Mouse (Mus musculus): ENCODE results near the gene Sumo1. TPM values are rescaled to one million over a fixed set of nuclear protein-coding genes. Genes with fewer than 3 reads are reported as not detected.

The Sumo1 gene
- polyA plus RNA-seq, 1 experiment, result 2.2 TPM

GRCm38 (mm10) chr1:59684819-59685755 lies 14.5 kb upstream of the Sumo1 start, which contains the start of gene Nop58:
TSS of gene Nop58 (plus strand) at chr1:59684971.
- H3K27ac ChIP-seq (ENCODE audit: insufficient read depth, low read depth, low read length), result peak within 1 kb of the TSS; percentile 64
- no peaks in the 10 kb centered on the region for H3K27me3 ChIP-seq (ENCODE audit: control insufficient read depth, insufficient read depth, low read length)
- peaks cover 3% of the 10 kb centered on the region for H3K36me3 ChIP-seq (ENCODE audit: control insufficient read depth, insufficient read depth, low read length)
- H3K4me3 ChIP-seq (ENCODE audit: low read depth, low read length), result peak within 1 kb of the TSS; percentile 90
- TF ChIP-seq POLR2A (IDR thresholded peaks at IDR 0.05; ENCODE audit: low read depth, low read length), result peak; percentile 75
- no peak for TF ChIP-seq CTCF (IDR thresholded peaks at IDR 0.05; ENCODE audit: extremely low read depth, insufficient read length, insufficient replicate concordance, low read depth, low read length)
- WGBS, result under 1% methylated on average over 49 of the region's 49 CpGs
- peaks cover 2% of the 10 kb centered on the region; the same call in 1 of the 2 replicates for H3K4me1 ChIP-seq (ENCODE audit: control insufficient read depth, insufficient read depth, insufficient read length, low read length)

DNA sequence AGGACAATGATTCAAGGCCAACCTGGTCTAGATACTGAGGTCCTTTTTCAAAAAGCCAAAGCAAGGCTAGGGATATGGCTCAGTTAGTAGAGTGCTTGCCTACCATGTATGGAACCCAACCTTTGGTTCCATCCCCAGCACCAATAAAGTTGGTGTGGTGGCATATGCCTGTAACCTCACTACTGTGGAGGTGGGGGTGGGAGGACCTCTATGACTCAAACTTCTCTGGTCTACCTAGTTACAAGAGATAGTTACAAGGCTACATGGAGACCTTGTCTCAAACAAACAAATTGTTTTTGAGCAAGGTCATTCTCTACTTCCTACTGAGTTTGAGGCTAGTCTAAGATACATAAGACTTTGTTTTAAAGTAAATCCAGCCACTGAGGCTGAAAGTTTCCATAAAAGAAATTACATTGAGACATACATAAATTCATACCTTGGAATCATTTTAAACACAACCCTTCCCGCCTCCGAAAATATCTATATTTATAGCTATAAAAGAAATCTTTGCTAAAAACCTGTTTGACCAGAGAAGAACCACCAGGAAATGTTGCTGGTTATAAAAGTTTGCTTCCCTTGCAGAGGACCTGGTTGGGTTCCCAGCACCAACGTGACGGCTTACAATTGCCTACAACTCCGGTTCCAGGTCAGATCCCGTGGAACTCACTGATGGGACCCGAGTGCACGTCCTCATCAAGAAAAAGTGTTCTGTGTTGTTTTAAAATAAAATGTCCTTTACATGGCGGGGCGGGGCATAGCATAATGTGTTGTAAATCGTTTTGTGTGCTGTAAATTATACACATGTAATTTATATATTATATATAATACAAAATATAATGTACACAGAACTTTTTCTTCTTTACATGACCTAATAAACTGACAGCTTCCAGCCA lies 13.5 kb upstream of the Sumo1 start:
- Histone ChIP-seq H3K36me3 (ENCODE audit: control insufficient read depth, insufficient read depth, low read length) (peaks cover 3% of the 10 kb centered on the region), H3K27ac (ENCODE audit: insufficient read depth, low read depth, low read length) (peak overlapping the region; percentile 64), H3K4me1 (ENCODE audit: control insufficient read depth, insufficient read depth, insufficient read length, low read length) (peaks cover 2% of the 10 kb centered on the region; the same call in 1 of the 2 replicates), H3K27me3 (ENCODE audit: control insufficient read depth, insufficient read depth, low read length) (no peaks in the 10 kb centered on the region), H3K4me3 (ENCODE audit: low read depth, low read length) (peak overlapping the region; percentile 61)
- TF ChIP-seq POLR2A (IDR thresholded peaks at IDR 0.05; ENCODE audit: low read depth, low read length) (no peak), CTCF (IDR thresholded peaks at IDR 0.05; ENCODE audit: extremely low read depth, insufficient read length, insufficient replicate concordance, low read depth, low read length) (no peak)
- WGBS, result 4% methylated on average over 11 of the region's 11 CpGs

GRCm38 (mm10) chr1:59673661-59674060 lies 3.0 kb upstream of the Sumo1 start:
- no peaks in the 10 kb centered on the region for H3K27me3 ChIP-seq (ENCODE audit: control insufficient read depth, insufficient read depth, low read length)
- H3K4me1 ChIP-seq (ENCODE audit: control insufficient read depth, insufficient read depth, insufficient read length, low read length), result no peaks in the 10 kb centered on the region
- 94% methylated on average over 2 of the region's 2 CpGs for WGBS
- no peak overlapping the region for H3K27ac ChIP-seq (ENCODE audit: insufficient read depth, low read depth, low read length)
- TF ChIP-seq POLR2A (IDR thresholded peaks at IDR 0.05; ENCODE audit: low read depth, low read length), result no peak
- no peak for TF ChIP-seq CTCF (IDR thresholded peaks at IDR 0.05; ENCODE audit: extremely low read depth, insufficient read length, insufficient replicate concordance, low read depth, low read length)
- H3K36me3 ChIP-seq (ENCODE audit: control insufficient read depth, insufficient read depth, low read length), result no peaks in the 10 kb centered on the region; the same call in 1 of the 2 replicates
- no peak overlapping the region for H3K4me3 ChIP-seq (ENCODE audit: low read depth, low read length)

- no peaks in the 10 kb centered on the region for H3K27me3 ChIP-seq (ENCODE audit: control insufficient read depth, insufficient read depth, low read length)
These were observed 538 bp downstream of the Sumo1 start for GRCm38 (mm10) chr1:59669962-59670630.

GRCm38 (mm10) chr1:59668871-59669270 lies 1.8 kb downstream of the Sumo1 start:
- TF ChIP-seq POLR2A (IDR thresholded peaks at IDR 0.05; ENCODE audit: low read depth, low read length), result no peak
- no peak for TF ChIP-seq CTCF (IDR thresholded peaks at IDR 0.05; ENCODE audit: extremely low read depth, insufficient read length, insufficient replicate concordance, low read depth, low read length)
- Histone ChIP-seq H3K4me1 (ENCODE audit: control insufficient read depth, insufficient read depth, insufficient read length, low read length) (no peaks in the 10 kb centered on the region; the same call in 1 of the 2 replicates), H3K27me3 (ENCODE audit: control insufficient read depth, insufficient read depth, low read length) (no peaks in the 10 kb centered on the region), H3K27ac (ENCODE audit: insufficient read depth, low read depth, low read length) (no peak overlapping the region; the same call in 1 of the 2 replicates), H3K36me3 (ENCODE audit: control insufficient read depth, insufficient read depth, low read length) (peaks cover 5% of the 10 kb centered on the region), H3K4me3 (ENCODE audit: low read depth, low read length) (no peak overlapping the region)
- 66% methylated on average over 2 of the region's 2 CpGs for WGBS

More at GRCm38 (mm10) chr1:59669962-59670630, 538 bp downstream of the Sumo1 start:
- WGBS, result under 1% methylated on average over 49 of the region's 54 CpGs
- TF ChIP-seq POLR2A (IDR thresholded peaks at IDR 0.05; ENCODE audit: low read depth, low read length) (no peak), CTCF (IDR thresholded peaks at IDR 0.05; ENCODE audit: extremely low read depth, insufficient read length, insufficient replicate concordance, low read depth, low read length) (no peak)
- peak overlapping the region; percentile 86 for H3K27ac ChIP-seq (ENCODE audit: insufficient read depth, low read depth, low read length)
- H3K36me3 ChIP-seq (ENCODE audit: control insufficient read depth, insufficient read depth, low read length), result peaks cover 5% of the 10 kb centered on the region
- H3K4me3 ChIP-seq (ENCODE audit: low read depth, low read length), result peak overlapping the region; percentile 94
- H3K4me1 ChIP-seq (ENCODE audit: control insufficient read depth, insufficient read depth, insufficient read length, low read length), result no peaks in the 10 kb centered on the region

DNA sequence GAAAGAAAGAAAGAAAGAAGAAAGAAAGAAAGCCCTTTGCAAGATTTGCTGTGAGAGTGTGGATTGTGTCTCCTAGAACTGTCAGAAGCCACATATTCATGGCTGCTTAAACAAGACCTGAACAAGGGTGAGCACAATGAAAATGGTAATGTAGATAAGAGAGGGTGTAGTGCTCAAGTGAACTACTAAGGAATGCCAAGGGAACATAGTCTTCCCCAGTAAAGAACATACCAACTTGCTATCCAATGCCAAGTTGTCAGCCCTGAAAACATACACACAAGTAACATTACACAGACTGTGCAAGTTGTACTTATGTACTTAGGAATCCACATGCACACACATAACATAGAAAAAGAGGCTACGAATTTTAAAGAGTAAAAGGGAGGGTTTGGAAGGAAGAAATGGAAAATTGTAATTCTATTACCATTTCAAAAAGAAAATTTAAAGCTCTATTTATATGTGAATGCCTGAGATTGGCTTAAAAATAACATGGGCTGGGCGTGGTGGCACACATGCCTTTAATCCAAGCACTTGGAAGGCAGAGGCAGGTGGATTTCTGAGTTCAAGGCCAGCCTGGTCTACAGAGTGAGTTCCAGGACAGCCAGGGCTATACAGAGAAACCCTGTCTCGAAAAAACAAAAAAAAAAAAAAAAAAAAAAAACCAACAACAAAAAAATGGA lies 7.0 kb downstream of the Sumo1 start:
- TF ChIP-seq CTCF (IDR thresholded peaks at IDR 0.05; ENCODE audit: extremely low read depth, insufficient read length, insufficient replicate concordance, low read depth, low read length), result no peak
- H3K36me3 ChIP-seq (ENCODE audit: control insufficient read depth, insufficient read depth, low read length), result peaks cover 5% of the 10 kb centered on the region; the same call in 1 of the 2 replicates
- no peak overlapping the region for H3K27ac ChIP-seq (ENCODE audit: insufficient read depth, low read depth, low read length)
- H3K4me1 ChIP-seq (ENCODE audit: control insufficient read depth, insufficient read depth, insufficient read length, low read length), result peaks cover 4% of the 10 kb centered on the region
- no peak overlapping the region for H3K4me3 ChIP-seq (ENCODE audit: low read depth, low read length)
- no peaks in the 10 kb centered on the region for H3K27me3 ChIP-seq (ENCODE audit: control insufficient read depth, insufficient read depth, low read length)
- 72% methylated on average over 3 of the region's 3 CpGs for WGBS

All from small intestine, adult 2 months (tissue).